Mouse (Mus musculus): ENCODE measurements around the gene Surf1. TPM values are rescaled to one million over a fixed set of nuclear protein-coding genes. Genes with fewer than 3 reads are reported as not detected.

The Surf1 gene
- polyA plus RNA-seq, 1 experiment from 2014 or later, result 77.3 TPM

Other genes with a start within 250 kb of the Surf1 start
- gene Lcn4, start 245.2 kb downstream of the Surf1 start, polyA plus RNA-seq (2015; fragmentation: Nextera tagmentation; extraction: Ambion mirVana), result not detected in 2 replicates
- not detected in 2 replicates for gene Abo, start 51.6 kb downstream of the Surf1 start, polyA plus RNA-seq (2015; fragmentation: Nextera tagmentation; extraction: Ambion mirVana)
- gene Surf6, start 13.7 kb downstream of the Surf1 start, polyA plus RNA-seq (2015; fragmentation: Nextera tagmentation; extraction: Ambion mirVana), result 27.7 and 29.7 TPM in 2 replicates
- 177 and 184 TPM in 2 replicates for gene Med22, start 5.9 kb downstream of the Surf1 start, polyA plus RNA-seq (2015; fragmentation: Nextera tagmentation; extraction: Ambion mirVana)
- 533 and 546 TPM in 2 replicates for gene Rpl7a, start 5.8 kb downstream of the Surf1 start, polyA plus RNA-seq (2015; fragmentation: Nextera tagmentation; extraction: Ambion mirVana)
- 58.9 and 61.9 TPM in 2 replicates for gene Surf2, start 163 bp downstream of the Surf1 start, polyA plus RNA-seq (2015; fragmentation: Nextera tagmentation; extraction: Ambion mirVana)
- gene Surf4, start 17.4 kb upstream of the Surf1 start, polyA plus RNA-seq (2015; fragmentation: Nextera tagmentation; extraction: Ambion mirVana), result 100 and 101 TPM in 2 replicates
- gene Stkld1, start 17.5 kb upstream of the Surf1 start, polyA plus RNA-seq (2015; fragmentation: Nextera tagmentation; extraction: Ambion mirVana), result 0.17 and 0.22 TPM in 2 replicates
- gene Rexo4, start 47.9 kb upstream of the Surf1 start, polyA plus RNA-seq (2015; fragmentation: Nextera tagmentation; extraction: Ambion mirVana), result 38.4 and 38.8 TPM in 2 replicates
- gene Adamts13, start 56.9 kb upstream of the Surf1 start, polyA plus RNA-seq (2015; fragmentation: Nextera tagmentation; extraction: Ambion mirVana), result 0.22 and 0.38 TPM in 2 replicates
- 120 and 121 TPM in 2 replicates for gene Cacfd1, start 93.4 kb upstream of the Surf1 start, polyA plus RNA-seq (2015; fragmentation: Nextera tagmentation; extraction: Ambion mirVana)
- gene Slc2a6, start 111.5 kb upstream of the Surf1 start, polyA plus RNA-seq (2015; fragmentation: Nextera tagmentation; extraction: Ambion mirVana), result 5.2 TPM in 2 replicates
- gene Mymk, start 155.6 kb upstream of the Surf1 start, polyA plus RNA-seq (2015; fragmentation: Nextera tagmentation; extraction: Ambion mirVana), result 0.17 TPM in 1 of 2 replicates, not detected in the other
- gene Adamtsl2, start 162.8 kb upstream of the Surf1 start, polyA plus RNA-seq (2015; fragmentation: Nextera tagmentation; extraction: Ambion mirVana), result 6.8 and 9.5 TPM in 2 replicates
- gene Fam163b, start 226.0 kb upstream of the Surf1 start, polyA plus RNA-seq (2015; fragmentation: Nextera tagmentation; extraction: Ambion mirVana), result 3.5 and 4.6 TPM in 2 replicates
- gene Dbh, start 248.7 kb upstream of the Surf1 start, polyA plus RNA-seq (2015; fragmentation: Nextera tagmentation; extraction: Ambion mirVana), result 0.06 TPM in 1 of 2 replicates, not detected in the other